Mouse (Mus musculus) monocyte, adult 59 days (primary cell): ENCODE measurements around the gene Matn1. TPM values are rescaled to one million over a fixed set of nuclear protein-coding genes. Genes with fewer than 3 reads are reported as not detected.

Experiments
- total RNA-seq, 2 experiments: library from RNA; stranded (reverse); gene quantifications; one replicate each; pipeline ENCODE4 v1.2.4; 2023

Gene Matn1
- total RNA-seq, result under 1 TPM; 0.79 to 0.85 TPM

GRCm38 (mm10) chr4:130944112-130944511 is at the start of gene Matn1:
Gene Matn1 (plus strand): TSS chr4:130944385.

DNA sequence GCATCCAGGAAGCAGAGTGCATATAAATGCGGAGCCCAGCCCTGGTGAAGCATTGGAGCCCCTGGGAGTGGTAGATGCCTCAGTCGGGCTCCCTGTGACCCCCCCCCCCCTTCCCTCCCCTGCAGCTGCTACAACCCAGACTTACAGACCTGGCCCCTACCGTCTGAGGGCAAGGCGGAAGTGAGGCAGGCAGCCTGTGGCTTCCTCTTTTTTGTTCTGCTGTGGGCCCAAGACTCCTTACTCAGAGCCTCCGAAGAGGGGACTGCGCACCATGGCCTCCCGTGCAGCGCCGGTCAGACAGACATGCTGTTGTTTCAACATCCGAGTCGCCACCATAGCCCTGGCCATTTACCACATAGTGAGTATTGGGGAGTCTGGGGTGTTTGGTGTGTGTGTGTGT is 31.1 kb upstream of the Matn1 start, which contains the start of gene Laptm5:
Laptm5 (plus strand) TSS at position 49 of the 400 bp plus-strand sequence.

Other genes starting within 250 kb of the Matn1 start
- 100 to 1,000 TPM; 245 to 282 TPM for gene Sdc3, start 151.8 kb upstream of the Matn1 start, total RNA-seq
- 1,000 to 10,000 TPM; 1,776 to 1,785 TPM for gene Laptm5, start 31.3 kb upstream of the Matn1 start, total RNA-seq